Mouse (Mus musculus) spleen, adult 2 months (tissue): Measurements from ENCODE around the gene Snrpf. TPM values are rescaled to one million over a fixed set of nuclear protein-coding genes. Genes with fewer than 3 reads are reported as not detected.

Experiments used
- DNase-seq, 2 experiments: peaks; one replicate each; pipeline versions ENCODE4 v3.0.0 to v3.0.0-alpha.2; 2012 to 2021; ENCODE audit warnings: low spot score in 2 of 2, low read depth in 1 of 2
- H3K27ac ChIP-seq: fragments of 200-500 bp; 2 replicates; pipeline ENCODE4 v1.5.1; 2012; ENCODE audit warnings: low read length, inconsistent platforms; ENCODE audit not compliant: insufficient read depth
- H3K27me3 ChIP-seq: fragments of 200-500 bp; 2 replicates; pipeline ENCODE4 v1.6.1; 2012; ENCODE audit warnings: mild to moderate bottlenecking, moderate library complexity, low read length, inconsistent platforms; ENCODE audit not compliant: control insufficient read depth, insufficient read depth
- H3K36me3 ChIP-seq: fragments of 200-500 bp; 2 replicates; pipeline ENCODE4 v1.6.1; 2012; ENCODE audit warnings: mild to moderate bottlenecking, low read length, inconsistent platforms; ENCODE audit not compliant: control insufficient read depth, insufficient read depth
- H3K4me1 ChIP-seq: fragments of 200-500 bp; 2 replicates; pipeline ENCODE4 v1.6.1; 2011; ENCODE audit warnings: inconsistent platforms; ENCODE audit not compliant: control insufficient read depth, insufficient read depth, insufficient read length
- H3K4me3 ChIP-seq: fragments of 200-500 bp; 2 replicates; pipeline ENCODE4 v1.5.1; 2011; ENCODE audit warnings: mild to moderate bottlenecking, inconsistent platforms; ENCODE audit not compliant: insufficient read depth, insufficient read length; ENCODE audit errors: extremely low read depth
- CTCF ChIP-seq: fragments of 200-500 bp; IDR thresholded peaks from 2 replicates; pipeline ENCODE4 v1.5.1; 2011; ENCODE audit warnings: mild to moderate bottlenecking, inconsistent platforms; ENCODE audit not compliant: insufficient read depth, insufficient read length, insufficient replicate concordance; ENCODE audit errors: extremely low read depth
- POLR2A ChIP-seq: fragments of 200-500 bp; IDR thresholded peaks from 2 replicates; pipeline ENCODE4 v1.6.1; 2011; ENCODE audit warnings: low read depth, low read length, inconsistent platforms
- WGBS: fragments of 180-500 bp; shearing (Covaris S2); methylation state at CpG from one replicate; pipeline ENCODE4 v1.1.7; 2018; 5-methylcytosine and 5-hydroxymethylcytosine counted together
- polyA plus RNA-seq: library from polyadenylated mRNA; depleted of rRNA; stranded (reverse); fragments of >200 nt; gene quantifications from 2 replicates; pipeline ENCODE4 v1.2.3, GENCODE M21; 2012

Gene Snrpf
- polyA plus RNA-seq, 1 experiment = 40.8 TPM

DNA sequence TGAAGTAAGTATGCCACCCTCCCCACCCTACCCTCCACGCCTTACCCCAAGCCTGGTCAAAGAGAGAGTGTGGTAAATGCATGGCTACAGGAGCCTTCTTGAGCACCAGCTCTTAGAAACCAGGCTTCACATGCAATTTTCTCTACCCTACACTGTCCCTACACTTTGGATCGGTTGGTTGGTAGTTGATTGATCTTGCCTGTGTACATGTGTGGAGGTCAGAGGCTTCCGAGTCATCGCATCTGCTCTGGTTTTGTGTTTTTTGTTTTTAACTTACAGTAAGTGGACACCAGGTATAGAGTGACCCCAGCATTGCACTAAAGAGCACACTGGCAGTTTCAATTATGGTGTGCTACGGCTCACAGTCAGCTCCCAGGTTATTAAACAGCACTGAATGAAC lies 45.3 kb downstream of the Snrpf start:
- no peaks in the 10 kb centered on the region for H3K27me3 ChIP-seq
- WGBS = 86% methylated on average over 5 of the region's 5 CpGs
- no peaks in the 10 kb centered on the region for H3K36me3 ChIP-seq
- no peak overlapping the region for H3K4me3 ChIP-seq
- H3K4me1 ChIP-seq = peaks cover 14% of the 10 kb centered on the region
- no peak overlapping the region for H3K27ac ChIP-seq
- TF ChIP-seq POLR2A (no peak), CTCF (no peak)
- no peak for DNase-seq

DNA sequence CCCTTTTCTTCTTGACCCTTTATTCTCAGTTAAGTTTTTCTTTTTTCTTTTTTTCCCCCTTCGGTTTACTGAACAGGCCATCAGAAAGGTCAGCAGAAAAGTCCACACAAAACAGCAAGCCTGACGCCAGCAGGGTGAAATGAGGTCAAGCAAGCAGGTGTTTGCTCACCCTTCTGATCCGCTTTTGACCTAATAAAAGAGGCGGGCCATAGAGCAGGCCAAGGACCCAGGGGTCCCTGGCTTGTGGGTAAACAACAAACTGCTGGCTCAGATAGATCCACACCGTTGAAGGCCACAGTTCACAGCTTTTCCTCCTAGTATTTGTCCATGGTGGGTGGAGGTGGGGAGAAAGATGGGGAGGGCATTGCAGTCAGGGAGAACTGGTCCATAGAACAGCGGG lies 46.3 kb downstream of the Snrpf start:
- no peak overlapping the region for H3K4me3 ChIP-seq
- TF ChIP-seq CTCF = no peak
- no peak for TF ChIP-seq POLR2A
- H3K36me3 ChIP-seq = no peaks in the 10 kb centered on the region
- 80% methylated on average over 6 of the region's 6 CpGs for WGBS
- DNase-seq = no peak
- no peak overlapping the region for H3K27ac ChIP-seq
- peaks cover 14% of the 10 kb centered on the region for H3K4me1 ChIP-seq
- H3K27me3 ChIP-seq = no peaks in the 10 kb centered on the region

DNA sequence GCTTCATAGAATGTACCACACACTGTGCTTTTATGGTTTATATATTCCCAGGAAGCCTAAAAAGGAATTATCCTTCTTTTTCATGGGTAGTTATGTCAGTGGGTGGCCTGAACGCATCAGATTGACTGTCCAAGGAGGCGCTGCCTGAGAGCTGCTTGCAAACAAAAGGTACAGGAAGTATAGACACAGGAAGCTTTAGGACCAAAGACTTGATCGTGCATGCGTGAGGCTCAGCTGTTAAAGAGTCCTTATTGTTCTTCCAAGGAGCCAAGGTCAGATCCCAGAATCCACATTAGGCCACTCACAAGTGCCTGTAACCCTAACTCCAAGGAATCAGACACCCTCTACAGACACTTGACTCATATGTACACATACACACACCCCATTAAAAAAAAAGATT lies 47.1 kb downstream of the Snrpf start:
- WGBS = 37% methylated on average over 4 of the region's 4 CpGs
- H3K27ac ChIP-seq = no peak overlapping the region

DNA sequence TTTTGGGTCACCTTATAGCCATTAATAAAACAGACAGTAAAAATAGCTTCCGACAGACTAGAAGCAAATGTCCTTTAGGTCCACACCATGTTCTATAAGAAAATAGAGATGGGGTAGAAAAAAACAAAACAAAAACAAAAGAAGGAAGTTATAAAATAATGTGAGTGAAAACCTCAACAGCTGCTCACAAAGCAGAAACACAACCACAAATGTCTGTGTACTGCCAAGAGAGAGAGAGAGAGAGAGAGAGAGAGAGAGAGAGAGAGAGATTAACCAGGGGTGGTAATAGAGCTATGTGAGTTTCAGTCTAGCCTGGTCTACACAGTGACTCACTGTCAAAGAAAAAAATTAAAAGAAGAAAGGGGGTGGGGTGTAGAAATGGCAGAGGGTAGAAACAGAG lies 47.9 kb downstream of the Snrpf start:
- Histone ChIP-seq H3K27me3 (no peaks in the 10 kb centered on the region), H3K4me1 (peaks cover 14% of the 10 kb centered on the region), H3K27ac (no peak overlapping the region), H3K36me3 (no peaks in the 10 kb centered on the region), H3K4me3 (no peak overlapping the region)
- peak in 1 of 2 experiments; percentile 41 for DNase-seq
- WGBS = 60% methylated on average over 1 of the region's 1 CpGs
- no peak for TF ChIP-seq CTCF
- TF ChIP-seq POLR2A = no peak

More for the DNA sequence above, 47.1 kb downstream of the Snrpf start:
- DNase-seq = no peak
- H3K36me3 ChIP-seq = no peaks in the 10 kb centered on the region
- peaks cover 14% of the 10 kb centered on the region for H3K4me1 ChIP-seq
- TF ChIP-seq POLR2A = no peak
- TF ChIP-seq CTCF = no peak
- H3K4me3 ChIP-seq = no peak overlapping the region
- H3K27me3 ChIP-seq = no peaks in the 10 kb centered on the region

DNA sequence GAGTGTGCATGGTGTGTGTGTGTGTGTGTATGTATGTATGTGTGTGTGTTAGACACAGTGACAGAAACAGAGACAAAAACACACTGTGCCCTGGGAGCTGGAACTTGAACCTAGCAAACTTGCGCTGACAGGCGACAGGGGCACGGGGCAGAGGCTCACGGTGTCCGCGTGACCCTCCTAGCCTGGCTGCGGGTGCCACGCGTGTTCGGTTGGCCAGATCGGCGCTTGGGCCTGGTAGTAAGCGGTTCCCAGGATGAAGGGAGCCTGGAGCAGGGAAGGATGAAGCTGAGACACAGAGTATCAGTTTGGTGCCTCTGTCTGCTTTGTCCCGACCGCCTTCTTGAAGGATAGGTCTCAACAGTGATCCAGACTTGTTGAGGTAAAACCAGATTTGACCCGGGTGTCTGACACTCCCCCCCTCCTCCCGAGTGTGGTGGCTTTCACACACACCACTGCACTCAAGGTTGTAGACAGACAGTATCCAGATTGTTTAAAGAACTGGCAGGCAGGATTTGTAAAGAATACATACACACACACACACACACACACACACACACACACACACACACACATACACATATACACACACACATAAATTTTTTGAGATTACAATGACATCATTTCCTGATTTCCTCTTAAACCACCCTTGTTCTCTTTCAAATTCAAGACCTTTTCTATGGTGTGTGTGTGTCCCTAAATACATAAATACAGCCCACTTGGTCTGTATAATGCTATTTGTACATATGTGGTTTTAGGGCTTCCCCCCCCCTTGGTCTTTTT lies 48.9 kb downstream of the Snrpf start, which contains the start of gene Ccdc38:
TSS of gene Ccdc38 (plus strand) at position 202 of the 780 bp plus-strand sequence.
- TF ChIP-seq CTCF = no peak
- no peak for TF ChIP-seq POLR2A
- H3K36me3 ChIP-seq = no peaks in the 10 kb centered on the region
- peaks cover 14% of the 10 kb centered on the region for H3K4me1 ChIP-seq
- DNase-seq = peak; percentile 15 to 22
- H3K27me3 ChIP-seq = no peaks in the 10 kb centered on the region
- H3K27ac ChIP-seq = peak within 1 kb of the TSS; percentile 62; the same call in 1 of the 2 replicates
- 45% methylated on average over 17 of the region's 17 CpGs for WGBS
- H3K4me3 ChIP-seq = peak within 1 kb of the TSS; percentile 56

DNA sequence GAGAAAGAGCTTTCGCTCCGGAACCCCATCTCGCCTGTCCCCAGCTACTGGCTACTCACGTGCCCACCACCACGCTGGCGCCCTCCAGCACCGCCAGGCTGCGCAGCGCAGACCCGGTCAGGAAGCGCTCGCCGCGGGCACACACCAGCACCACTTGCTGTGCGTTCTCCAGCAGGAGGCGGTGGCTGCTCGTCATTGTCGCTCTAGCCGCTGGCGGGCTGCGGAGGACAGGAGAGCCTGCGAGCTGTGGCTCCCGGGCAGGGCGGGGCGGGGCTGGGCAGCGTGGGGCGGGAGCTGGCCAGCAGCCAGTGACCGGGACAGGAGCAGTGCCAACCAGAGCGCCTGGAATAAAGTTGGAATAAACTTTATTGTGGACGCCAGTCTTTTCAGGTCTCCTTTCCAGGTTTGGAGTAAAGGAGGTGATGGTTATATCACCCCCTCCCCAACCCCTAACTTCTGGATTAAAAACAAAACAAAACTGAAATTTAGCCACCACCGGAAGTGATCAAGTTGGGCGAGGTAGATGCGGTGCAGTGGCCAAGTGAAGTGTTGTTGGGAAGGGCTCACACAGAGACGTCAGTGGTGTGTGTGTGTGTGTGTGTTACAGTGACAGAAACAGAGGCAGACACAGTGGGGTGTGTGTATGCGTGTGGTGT lies 49.6 kb downstream of the Snrpf start, which contains the start of gene Amdhd1:
TSS of gene Amdhd1 (minus strand) at position 259 of the 656 bp plus-strand sequence.
- peak within 1 kb of the TSS; percentile 56 for H3K4me3 ChIP-seq
- H3K27ac ChIP-seq = peak within 1 kb of the TSS; percentile 62; the same call in 1 of the 2 replicates
- TF ChIP-seq POLR2A (no peak), CTCF (peak; percentile 70; the same call in 1 of the 2 replicates)
- H3K36me3 ChIP-seq = no peaks in the 10 kb centered on the region
- no peaks in the 10 kb centered on the region for H3K27me3 ChIP-seq
- peak; percentile 67 to 85 for DNase-seq
- WGBS = 3% methylated on average over 34 of the region's 35 CpGs
- H3K4me1 ChIP-seq = peaks cover 14% of the 10 kb centered on the region
